Mouse (Mus musculus): ENCODE data around the gene Ugt1a1. TPM values are rescaled to one million over a fixed set of nuclear protein-coding genes. Genes with fewer than 3 reads are reported as not detected.
A peak's percentile ranks its signal among the peaks of the same experiment; 100 is the strongest.

Ugt1a1 gene
- polyA plus RNA-seq, 1 experiment from 2014 or later: 0.21 TPM

DNA sequence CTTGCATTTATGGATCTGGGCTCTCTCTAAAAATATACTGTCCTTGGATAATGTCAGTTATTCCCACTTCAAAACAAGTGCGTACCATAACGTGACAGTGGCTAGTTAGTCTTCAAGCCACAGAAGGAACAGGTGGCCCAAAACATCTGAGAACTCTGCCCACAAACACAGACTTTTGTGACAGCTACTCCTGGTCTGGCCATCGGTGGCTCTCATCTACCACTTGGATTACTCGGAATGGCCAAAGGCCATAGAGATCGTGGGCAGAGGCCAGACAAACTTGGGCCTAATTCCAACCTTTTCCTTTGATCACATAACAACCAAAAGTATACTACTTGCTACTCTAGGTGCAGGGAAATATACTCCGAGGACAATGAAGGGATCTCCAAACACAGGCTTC lies 56.3 kb downstream of the Ugt1a1 start:
- ATAC-seq: peak; percentile 3; the same call in 1 of the 2 replicates

More for the DNA sequence above, 56.3 kb downstream of the Ugt1a1 start:
- Histone ChIP-seq H3K9me3 (ENCODE audit: low read length) (no peaks in the 10 kb centered on the region), H3K4me2 (replicated peaks; ENCODE audit: low read depth, low read length) (no peak overlapping the region), H3K27me3 (replicated peaks; ENCODE audit: insufficient read depth, low read length) (no peaks in the 10 kb centered on the region), H3K36me3 (ENCODE audit: insufficient read depth, low read length) (peaks cover 70% of the 10 kb centered on the region), H3K4me1 (ENCODE audit: insufficient read depth, low read depth, low read length) (no peaks in the 10 kb centered on the region), H3K4me3 (ENCODE audit: low read depth, low read length) (no peak overlapping the region), H3K27ac (ENCODE audit: low read length) (no peak overlapping the region), H3K9ac (replicated peaks; ENCODE audit: low read depth) (no peak overlapping the region)
- TF ChIP-seq CTCF (IDR thresholded peaks at IDR 0.05) (no peak), EP300 (IDR thresholded peaks at IDR 0.05) (no peak)
- no peak for DNase-seq (ENCODE audit: low spot score)
- 84% methylated on average over 6 of the region's 6 CpGs for WGBS

Other genes with a start within 250 kb of the Ugt1a1 start
- 16.3 and 19.3 TPM in 2 replicates for gene Usp40, start 203.4 kb upstream of the Ugt1a1 start, polyA plus RNA-seq (2015; fragmentation: Nextera tagmentation; extraction: Ambion mirVana)
- gene Ugt1a10, start 156.6 kb upstream of the Ugt1a1 start, polyA plus RNA-seq (2015; fragmentation: Nextera tagmentation; extraction: Ambion mirVana): not detected in 2 replicates
- 0.13 TPM in 1 of 2 replicates, not detected in the other for gene Ugt1a9, start 141.2 kb upstream of the Ugt1a1 start, polyA plus RNA-seq (2015; fragmentation: Nextera tagmentation; extraction: Ambion mirVana)
- 0.11 TPM in 1 of 2 replicates, not detected in the other for gene Ugt1a8, start 124.1 kb upstream of the Ugt1a1 start, polyA plus RNA-seq (2015; fragmentation: Nextera tagmentation; extraction: Ambion mirVana)
- 2.5 and 2.7 TPM in 2 replicates for gene Ugt1a7c, start 116.9 kb upstream of the Ugt1a1 start, polyA plus RNA-seq (2015; fragmentation: Nextera tagmentation; extraction: Ambion mirVana)
- 2.4 and 3.2 TPM in 2 replicates for gene Ugt1a6b, start 108.7 kb upstream of the Ugt1a1 start, polyA plus RNA-seq (2015; fragmentation: Nextera tagmentation; extraction: Ambion mirVana)
- gene Ugt1a6a, start 77.2 kb upstream of the Ugt1a1 start, polyA plus RNA-seq (2015; fragmentation: Nextera tagmentation; extraction: Ambion mirVana): 35.3 and 39.9 TPM in 2 replicates
- gene Ugt1a5, start 45.9 kb upstream of the Ugt1a1 start, polyA plus RNA-seq (2015; fragmentation: Nextera tagmentation; extraction: Ambion mirVana): not detected in 2 replicates
- 0.08 and 0.11 TPM in 2 replicates for gene Ugt1a2, start 11.4 kb upstream of the Ugt1a1 start, polyA plus RNA-seq (2015; fragmentation: Nextera tagmentation; extraction: Ambion mirVana)
- gene Dnajb3, start 6.2 kb upstream of the Ugt1a1 start, polyA plus RNA-seq (2015; fragmentation: Nextera tagmentation; extraction: Ambion mirVana): 2.7 and 3.8 TPM in 2 replicates
- gene Mroh2a, start 15.0 kb downstream of the Ugt1a1 start, polyA plus RNA-seq (2015; fragmentation: Nextera tagmentation; extraction: Ambion mirVana): 0.15 and 0.43 TPM in 2 replicates
- gene Hjurp, start 65.7 kb downstream of the Ugt1a1 start, polyA plus RNA-seq (2015; fragmentation: Nextera tagmentation; extraction: Ambion mirVana): 21.9 and 26.0 TPM in 2 replicates
- gene Trpm8, start 65.7 kb downstream of the Ugt1a1 start, polyA plus RNA-seq (2015; fragmentation: Nextera tagmentation; extraction: Ambion mirVana): 0.05 TPM in 1 of 2 replicates, not detected in the other
- not detected in 2 replicates for gene Spp2, start 195.0 kb downstream of the Ugt1a1 start, polyA plus RNA-seq (2015; fragmentation: Nextera tagmentation; extraction: Ambion mirVana)

Data from lung, postnatal 0 days (tissue).